Mouse (Mus musculus): ENCODE results near the gene Hic2.

The Hic2 gene

GRCm38 (mm10) chr16:17277342-17278211, 44.2 kb downstream of the Hic2 start:
- peak; percentile 31 for DNase-seq

DNA sequence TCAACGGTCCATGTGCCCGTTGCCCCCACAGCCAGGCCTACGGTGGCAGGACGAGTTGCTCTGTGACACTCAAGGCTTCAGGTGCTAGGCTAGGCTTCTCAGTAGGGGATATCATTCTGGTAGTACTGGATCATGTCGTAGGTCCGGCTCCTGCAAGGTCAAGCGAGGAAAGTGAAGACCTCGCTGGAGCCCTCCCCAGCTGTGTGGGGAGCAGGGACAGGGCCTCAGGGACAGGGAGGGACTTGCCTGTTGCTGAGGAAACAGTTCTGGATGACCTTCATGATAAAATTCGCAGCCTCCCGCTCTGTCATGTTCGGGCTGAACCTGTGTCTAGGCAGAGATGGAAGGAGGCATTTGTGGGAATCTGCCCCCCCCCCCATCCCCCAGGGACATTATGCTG, 47.1 kb downstream of the Hic2 start:
- no peak for DNase-seq

DNA sequence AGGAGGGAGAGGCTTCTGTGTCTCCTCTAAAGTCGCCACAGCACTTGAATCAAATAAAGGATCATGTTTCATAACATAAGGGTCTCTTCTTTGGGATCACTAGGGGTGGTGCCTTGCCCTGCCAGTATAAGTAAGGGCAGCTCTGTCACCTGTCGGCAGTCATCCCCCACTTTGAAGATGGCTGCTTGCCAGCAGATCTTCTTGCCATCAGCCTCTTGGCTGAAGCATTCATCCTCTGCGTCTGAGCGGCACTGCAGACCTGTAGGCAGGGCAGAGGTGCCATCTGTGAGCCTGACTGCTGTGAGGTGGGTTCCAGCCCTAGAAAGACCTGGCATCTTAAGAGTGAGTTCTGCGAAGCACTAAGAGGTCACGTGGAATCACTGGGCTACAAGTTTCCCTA, 49.8 kb downstream of the Hic2 start:
- no peak for DNase-seq

- DNase-seq, result no peak
These were observed 53.7 kb downstream of the Hic2 start for GRCm38 (mm10) chr16:17287103-17287502.

DNA sequence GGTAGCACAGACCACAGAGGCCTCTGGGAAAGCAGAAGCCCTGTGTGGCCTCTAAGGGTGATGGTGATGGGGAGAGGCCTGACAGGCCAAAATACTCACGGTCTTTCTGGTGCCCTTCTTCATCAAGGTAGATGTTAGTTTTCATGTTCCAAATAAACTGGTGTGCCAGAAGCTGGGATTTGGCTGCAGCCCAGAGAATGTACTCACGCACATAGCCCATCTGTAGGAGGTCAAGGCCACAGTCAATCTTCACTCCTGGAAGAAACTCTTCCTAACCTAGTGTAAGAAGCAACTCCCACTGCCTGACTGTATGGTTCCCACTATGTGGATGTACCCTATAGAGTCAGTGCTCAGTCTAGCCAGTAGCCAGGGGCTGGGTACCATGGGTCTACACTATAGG, 57.6 kb downstream of the Hic2 start:
- DNase-seq, result no peak

- peak; percentile 79 for DNase-seq
These were observed 59.4 kb downstream of the Hic2 start for GRCm38 (mm10) chr16:17292751-17293150.

DNA sequence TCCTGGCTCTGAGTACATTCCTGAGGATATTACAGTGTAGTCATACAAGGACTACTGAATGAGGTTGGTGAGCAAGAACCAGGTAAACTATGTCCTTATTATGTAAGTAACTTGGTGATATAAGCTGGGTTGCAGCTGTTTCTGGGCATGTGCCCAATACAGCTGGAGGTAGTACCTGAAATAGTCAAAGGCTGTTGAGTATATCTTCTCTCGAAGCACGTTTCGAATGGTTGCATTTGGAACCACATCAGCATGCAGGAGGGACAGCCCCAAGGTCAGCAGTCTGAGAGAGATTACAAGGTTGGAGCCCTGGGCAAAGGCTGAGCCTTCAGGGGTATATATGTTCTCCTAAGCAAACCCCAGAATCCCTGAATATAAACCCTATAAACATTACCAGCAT, 67.4 kb downstream of the Hic2 start:
- DNase-seq, result no peak

GRCm38 (mm10) chr16:17303521-17304245, 70.3 kb downstream of the Hic2 start:
- no peak for DNase-seq

DNA sequence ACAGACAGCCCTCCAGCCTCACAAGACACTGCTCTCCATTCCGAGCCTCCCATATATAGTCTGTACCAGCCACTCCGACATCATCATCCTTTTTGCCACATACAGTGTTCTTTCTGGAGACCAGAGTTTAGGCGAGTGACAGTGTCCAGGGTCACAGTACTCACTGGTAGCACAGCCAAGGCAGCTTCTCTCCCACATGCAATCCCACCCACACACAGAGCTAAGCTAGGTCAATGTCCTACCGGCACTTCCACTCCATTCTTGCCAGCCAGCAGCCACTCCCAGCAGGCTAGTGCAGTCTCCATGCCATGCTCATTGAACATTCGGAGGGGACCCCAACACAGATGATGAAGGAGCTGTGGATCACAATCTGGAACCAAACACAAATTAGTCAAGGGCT, 74.1 kb downstream of the Hic2 start:
- DNase-seq, result no peak

GRCm38 (mm10) chr16:17309036-17309435, 75.7 kb downstream of the Hic2 start:
- no peak for DNase-seq

DNA sequence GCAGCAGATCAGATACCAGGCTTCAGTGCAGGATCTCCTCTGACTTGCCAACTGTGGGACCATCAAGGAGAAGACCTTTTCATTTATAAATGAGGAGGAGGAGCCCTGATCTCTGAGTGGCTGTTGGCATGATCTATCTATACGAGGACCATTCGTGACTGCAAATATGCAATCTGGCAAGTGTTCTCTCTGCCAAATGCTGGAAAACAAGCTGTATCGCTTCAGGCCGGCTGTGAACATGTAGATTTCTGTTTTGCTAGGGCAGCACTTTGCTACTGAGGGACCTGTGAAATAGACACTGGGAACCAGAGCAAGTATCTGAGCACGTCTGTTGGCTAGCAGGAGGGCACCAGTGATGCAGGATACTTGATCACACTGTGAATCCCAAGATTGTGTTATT, 79.2 kb downstream of the Hic2 start:
- no peak for DNase-seq
